Mouse (Mus musculus): ENCODE measurements around the gene Gm45717.
"Not testable (repeated sequence)": the region's sequence is repeated elsewhere in the genome, so short reads cannot be mapped to it uniquely, and the experiment has no call there.

The Gm45717 gene

GRCm38 (mm10) chr7:140955758-140956555 lies at the start of gene Gm45717, which contains the start of gene Ifitm2:
Gene Gm45717, minus strand, starts transcription at chr7:140955937.
Gene Ifitm2, minus strand, starts transcription at chr7:140955987.
- DNase-seq, result peak in 1 of 2 experiments; percentile 44

DNA sequence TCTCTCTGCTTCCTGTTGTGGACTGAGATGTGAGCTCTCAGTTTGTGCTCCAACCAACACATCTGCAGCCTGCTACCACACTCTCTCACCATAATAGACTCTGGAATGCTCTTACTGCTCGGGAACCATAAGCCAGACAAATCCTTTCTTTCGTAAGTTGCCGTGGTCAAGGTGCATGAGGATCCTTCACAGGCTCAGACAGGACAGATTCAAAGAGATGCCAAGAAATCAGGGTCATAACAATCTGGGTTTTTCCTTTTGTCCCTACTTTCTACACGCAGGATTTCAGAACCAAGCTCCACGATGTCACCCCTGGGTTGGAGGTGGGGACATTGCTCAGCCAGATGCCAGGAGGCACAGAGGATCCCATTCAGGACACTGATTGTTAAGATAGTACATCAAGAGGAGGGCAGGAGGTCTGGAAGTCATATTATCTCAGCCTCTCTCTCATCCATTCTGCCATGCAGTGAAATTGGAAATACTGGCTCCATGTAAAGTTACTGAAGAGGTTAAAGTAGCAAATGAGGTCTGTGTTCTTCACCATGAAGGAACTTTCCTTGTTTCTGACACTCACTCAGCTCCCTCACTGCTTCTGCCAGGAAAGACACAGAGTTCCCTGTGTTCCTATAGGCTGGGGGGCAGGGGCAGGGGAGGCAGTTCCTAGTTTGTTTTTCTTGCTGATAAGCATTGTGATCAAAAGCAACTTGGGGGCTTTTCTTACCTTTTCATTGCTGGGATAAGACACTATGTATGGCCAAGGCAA lies 47.7 kb upstream of the Gm45717 start:
- no peak for DNase-seq

DNA sequence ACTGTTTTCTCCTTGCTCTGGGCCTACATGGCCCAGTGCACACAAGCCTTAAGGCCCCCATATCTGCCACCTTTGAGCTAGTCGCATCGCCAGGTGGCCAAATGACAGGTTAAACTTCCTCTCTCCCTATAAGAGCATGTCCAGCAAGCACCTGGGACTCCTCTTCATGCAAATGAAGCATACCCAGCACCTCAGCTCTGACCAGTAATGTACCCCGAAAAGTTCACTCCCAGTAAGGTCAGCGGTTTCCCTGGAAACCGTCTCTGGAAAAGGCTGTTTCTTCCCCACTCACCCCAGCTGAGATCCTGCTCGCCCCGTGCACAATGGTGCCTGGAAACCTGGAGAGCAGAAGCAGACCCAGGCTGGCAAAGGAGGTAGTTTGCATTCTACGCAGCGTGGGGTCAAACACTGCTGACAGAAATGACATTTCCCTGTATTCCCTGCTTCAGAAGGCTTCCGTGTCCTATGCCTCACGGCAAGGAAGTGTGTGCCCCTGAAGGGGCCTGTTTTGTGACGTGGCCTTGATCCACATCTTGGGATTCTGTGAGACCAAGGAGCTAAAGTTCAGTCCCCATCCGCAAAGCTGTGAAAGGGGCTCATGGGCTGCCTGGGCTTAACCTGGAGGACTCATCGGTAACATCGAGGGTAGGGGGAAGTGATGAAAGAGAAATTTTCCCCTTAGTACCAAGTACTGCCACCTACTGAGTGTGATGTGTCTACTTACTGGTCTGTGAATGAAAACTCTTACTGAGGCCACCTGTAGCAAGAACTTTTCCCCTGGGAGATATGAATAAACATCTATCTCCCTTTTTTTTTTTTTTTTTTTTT lies 45.4 kb upstream of the Gm45717 start:
- DNase-seq, result no peak

GRCm38 (mm10) chr7:140998853-140999700 lies 43.3 kb upstream of the Gm45717 start:
- DNase-seq, result no peak

DNA sequence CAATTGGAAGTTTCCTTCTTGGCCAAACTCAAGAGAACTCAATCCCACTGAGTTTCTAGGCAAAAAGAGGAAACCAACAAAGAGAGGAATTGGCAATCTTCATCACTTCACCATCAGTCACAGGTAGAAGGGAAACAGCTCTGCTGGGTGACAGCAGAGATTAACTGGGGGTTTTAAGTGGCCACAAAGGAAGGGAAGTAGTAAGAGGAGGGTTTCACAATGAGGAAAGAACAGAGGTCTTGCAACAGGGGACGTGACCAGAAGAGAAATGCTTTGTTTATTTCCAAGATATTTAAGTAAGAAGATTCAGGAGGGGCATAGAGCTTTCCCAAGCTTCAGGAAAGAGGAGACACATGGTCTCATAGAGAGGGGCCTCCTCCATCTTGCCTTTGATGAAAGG lies 42.1 kb upstream of the Gm45717 start:
- no peak for DNase-seq

DNA sequence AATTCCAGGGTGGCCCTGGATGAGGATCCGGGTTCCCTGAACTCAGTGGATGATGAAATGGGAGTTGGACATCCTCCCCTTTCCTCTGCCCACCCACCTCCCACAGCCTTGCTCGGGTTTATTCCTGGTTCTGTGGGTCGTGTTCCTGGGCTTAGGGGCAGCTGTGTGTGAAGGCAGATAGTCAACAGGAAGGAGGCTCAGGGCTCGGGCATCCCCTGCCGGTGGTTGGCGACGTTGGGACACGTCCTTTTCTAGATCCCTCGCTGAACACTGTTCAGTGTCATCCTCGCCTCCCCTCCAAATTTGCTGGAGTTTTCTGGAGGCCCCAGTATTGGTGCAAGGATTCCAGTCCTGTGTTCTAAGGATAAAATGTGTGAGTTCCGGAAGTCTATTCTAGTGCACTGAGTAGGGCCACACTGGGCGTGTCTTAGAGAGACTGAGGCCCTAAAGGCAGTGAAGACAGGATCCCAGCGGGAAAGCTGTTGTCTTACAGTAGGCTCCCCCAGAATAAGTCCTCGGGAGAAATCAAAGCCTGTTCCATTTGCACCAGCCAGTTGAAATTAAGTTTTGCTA lies 35.5 kb upstream of the Gm45717 start:
- no peak for DNase-seq

DNA sequence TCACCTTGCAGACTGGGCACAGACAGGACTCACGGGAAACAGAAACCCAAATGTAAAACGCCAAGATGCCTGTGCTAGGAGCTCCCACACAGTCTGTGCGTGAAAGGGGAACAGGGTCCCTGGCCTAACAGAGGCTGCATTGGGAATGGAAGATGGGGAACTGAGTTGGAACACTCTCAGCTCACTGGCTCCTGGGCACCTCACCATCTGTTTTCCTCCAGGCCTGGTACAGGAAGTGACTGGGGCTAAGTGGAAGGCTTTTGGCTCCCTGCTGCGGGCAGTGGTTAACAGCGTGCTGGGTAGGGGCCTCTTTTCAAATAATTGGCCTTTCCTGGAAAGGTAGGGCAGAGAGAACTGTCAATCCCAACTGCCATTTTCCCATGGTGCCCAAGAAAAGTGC lies 34.9 kb upstream of the Gm45717 start:
- peak in 1 of 2 experiments; percentile 18 for DNase-seq

GRCm38 (mm10) chr7:140990185-140990584 lies 34.4 kb upstream of the Gm45717 start:
- no peak for DNase-seq

DNA sequence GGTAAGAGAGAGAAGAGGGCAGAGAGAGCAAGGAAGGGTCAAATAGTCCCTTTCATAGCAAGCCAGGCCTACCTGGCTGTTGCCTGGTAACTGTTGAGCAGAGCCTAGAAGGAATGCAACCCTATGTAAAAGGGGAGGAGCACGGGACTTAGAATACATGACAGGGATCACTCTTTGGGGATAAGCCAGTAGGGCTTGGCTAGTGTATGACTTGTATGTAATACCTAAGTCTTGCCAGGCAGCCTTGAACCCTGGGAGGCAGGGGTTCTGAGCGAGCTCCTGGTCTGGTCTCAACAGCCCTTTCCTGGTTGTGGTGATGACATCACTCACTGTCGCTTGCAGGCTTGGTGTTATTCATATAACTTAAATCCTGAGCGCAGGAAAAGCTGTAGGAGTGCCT lies 33.3 kb upstream of the Gm45717 start:
- DNase-seq, result no peak

DNA sequence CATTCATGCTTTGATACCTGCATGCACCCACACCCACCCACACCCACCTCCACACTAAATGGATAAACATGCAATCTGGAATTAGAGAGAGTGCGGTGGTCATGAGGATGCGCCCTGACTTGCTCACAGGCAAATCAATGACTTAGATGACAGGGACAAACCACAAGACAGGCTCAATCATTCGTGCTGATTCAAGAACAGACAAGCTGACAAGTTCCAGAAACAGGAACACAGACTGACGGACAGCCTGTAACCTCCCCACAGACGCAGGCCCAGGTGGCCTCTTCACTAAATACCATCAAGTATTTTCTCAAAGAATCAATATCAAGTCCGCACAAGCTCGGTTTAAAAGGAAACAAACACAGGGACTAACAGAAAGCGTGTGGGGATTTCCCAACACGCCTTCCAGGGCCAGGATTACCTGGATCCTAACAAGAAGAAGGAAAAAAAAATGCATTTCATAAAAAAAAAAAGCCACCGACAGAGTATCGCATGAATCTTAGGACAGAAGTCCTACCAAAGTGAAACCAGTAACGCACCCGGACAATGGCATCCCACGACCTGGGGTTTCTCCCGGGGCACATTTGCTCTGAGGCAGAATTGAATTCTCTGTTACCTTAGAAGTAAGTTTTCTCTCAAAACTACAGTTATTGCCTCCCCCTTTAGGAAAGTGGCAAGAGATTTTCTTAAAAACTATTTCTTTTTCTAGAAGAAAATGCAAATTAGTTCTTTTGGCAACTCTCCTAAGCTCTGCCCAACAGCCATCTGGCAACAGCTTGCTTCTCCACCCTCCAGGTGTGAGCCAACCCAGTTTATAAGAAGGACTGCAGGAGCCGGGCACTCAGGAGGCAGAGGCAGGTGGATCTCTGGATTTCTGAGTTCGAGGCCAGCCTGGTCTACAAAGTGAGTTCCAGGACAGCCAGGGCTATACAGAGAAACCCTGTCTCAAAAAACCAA lies 31.7 kb upstream of the Gm45717 start:
- DNase-seq, result no peak

- DNase-seq, result no peak
Observed at GRCm38 (mm10) chr7:140982971-140983370, 27.2 kb upstream of the Gm45717 start.

DNA sequence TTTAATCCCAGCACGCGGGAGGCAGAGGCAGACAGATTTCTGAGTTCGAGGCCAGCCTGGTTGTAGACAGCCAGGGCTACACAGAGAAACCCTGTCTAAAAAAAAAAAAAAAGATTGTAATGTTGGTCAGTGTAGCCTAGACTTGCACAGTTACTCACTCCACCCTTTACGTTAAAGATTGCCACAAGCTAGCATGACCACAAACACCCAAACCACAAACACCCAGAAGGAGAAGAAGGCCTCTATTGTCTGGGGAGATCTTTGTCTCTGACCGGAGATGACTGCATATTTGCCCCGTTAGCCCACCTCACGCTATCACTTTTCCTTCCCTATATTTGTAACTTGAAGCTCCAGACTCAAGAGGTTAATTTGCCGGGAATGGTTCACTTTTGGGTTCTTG lies 26.0 kb upstream of the Gm45717 start:
- no peak for DNase-seq

- not testable (repeated sequence) for DNase-seq
Observed at GRCm38 (mm10) chr7:140976720-140977119, 21.0 kb upstream of the Gm45717 start.

DNA sequence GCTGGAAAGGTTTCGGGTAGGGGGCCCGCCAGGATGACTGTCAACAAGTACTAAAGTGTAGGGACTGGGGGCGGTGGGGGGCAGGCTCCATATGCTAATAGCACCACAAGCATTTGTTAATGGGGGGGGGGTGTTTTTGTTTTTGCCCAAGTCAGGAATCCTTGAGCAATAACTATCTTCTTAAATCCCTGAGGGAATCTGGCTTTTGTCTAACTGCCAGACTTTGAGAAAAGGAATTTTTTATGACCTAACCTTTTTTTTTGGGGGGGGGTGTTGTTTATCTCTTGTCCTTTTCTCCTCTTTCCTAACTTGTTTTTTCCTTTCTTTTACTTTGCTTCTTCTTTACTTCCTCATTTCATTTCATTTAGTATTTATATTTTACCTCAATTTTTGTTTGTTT lies 19.7 kb upstream of the Gm45717 start:
- no peak for DNase-seq

DNA sequence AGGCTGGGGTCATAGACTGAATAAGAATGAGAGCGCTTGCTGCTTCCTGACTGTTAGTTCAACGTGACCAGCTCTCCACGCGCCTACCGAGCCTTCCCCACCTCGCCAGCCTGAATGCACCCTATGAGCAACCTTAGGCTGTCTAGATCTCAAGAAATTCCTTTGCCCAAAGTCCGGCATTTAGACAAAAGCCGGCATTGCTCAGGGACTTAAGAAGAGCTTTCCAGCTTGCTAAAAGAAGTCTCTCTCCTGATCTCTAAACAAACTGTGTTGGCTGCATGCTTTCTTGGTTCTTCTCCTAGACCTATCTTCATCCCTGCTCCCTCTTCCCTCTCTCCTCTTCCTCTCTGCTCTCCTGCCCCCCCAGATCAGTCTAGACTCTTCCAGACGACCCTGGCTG lies 19.2 kb upstream of the Gm45717 start:
- DNase-seq, result no peak

GRCm38 (mm10) chr7:140973396-140974165 lies 17.8 kb upstream of the Gm45717 start:
- no peak for DNase-seq

GRCm38 (mm10) chr7:140971479-140972171 lies 15.9 kb upstream of the Gm45717 start:
- no peak for DNase-seq

- DNase-seq, result no peak
Observed at GRCm38 (mm10) chr7:140970931-140971330, 15.2 kb upstream of the Gm45717 start.

DNA sequence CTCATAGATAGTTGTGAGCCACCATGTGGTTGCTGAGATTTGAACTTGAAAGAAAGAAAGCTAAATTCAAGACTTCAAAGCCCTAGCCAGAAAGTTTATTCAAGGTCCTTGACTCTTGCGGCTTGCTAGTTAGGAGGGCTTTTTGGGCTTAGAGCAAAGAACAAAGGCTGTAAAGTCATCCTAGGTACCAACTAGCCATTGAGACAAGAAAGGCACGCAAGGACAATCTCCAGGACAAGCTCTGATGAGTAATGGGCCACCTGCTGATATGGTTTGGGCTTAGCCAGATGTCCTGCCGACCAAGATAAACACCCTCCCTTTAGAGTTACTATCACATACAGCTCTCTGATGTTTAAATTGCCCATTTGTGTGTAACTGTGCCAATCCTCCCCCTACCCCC lies 13.0 kb upstream of the Gm45717 start:
- not testable (repeated sequence) for DNase-seq
